Mouse (Mus musculus) gastrocnemius, postnatal 36 days (tissue): ENCODE data around the gene Cfap126. TPM values are rescaled to one million over a fixed set of nuclear protein-coding genes. Genes with fewer than 3 reads are reported as not detected.

ENCODE experiments used
- DNase-seq, 2 experiments: peaks; one replicate each; pipeline ENCODE4 v3.0.0; 2022
- intact Hi-C: fragments of 180-260 bp; cut with DNase I; formaldehyde crosslinking; loops from one replicate; pipeline ENCODE4 v1.15.1; 2025
- microRNA-seq, 2 experiments: library from miRNA; unstranded; fragments of <30 nt; microRNA quantifications; one replicate each; pipeline ENCODE4 v1.2.0; 2021
- total RNA-seq, 2 experiments: library from RNA; stranded (reverse); gene quantifications; 2 replicates each; pipeline ENCODE4 v1.2.3; 2021

Cfap126 gene
- total RNA-seq, 2 experiments from 2014 or later = 0.54 to 0.91 TPM

DNA sequence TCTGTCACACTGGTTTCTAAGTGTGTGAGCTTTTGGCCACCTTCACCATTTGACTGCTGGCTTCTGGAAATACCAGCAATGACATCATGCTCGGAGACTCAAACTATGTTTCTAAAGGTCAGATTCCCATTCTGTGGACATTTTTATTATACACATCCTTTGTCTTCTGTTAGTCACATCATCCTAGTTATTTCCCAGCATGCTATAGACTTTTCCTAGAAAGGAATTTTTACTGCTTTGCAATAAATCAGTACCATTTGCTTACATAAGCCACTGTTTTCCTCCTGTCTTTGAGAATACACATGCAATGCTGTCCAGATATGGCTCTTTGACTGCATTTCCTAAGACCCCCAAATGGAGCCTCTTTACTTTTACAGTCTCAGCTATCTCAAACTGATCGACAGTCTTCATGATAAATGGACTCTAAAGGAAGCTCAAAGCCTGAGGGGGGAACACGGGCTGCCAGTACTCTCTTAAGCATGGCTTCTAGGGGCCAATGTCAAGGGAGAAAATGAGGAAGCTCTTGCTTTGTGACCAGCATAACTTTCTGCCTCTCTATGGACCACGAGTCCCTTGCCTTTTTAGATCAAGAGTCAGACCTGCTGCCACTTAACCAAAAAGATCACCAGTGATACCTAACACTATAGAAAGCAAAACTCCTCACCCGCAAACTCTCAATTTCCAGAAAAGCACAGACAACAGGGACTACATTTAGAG, 52.1 kb downstream of the Cfap126 start:
- no peak for DNase-seq
- intact Hi-C loops = loop anchor here (2.0 kb wide), 1 partner anchor 55 kb away; no protein-coding TSS in a partner anchor

- no peak for DNase-seq
- intact Hi-C loops = no loop called here
Observed at GRCm38 (mm10) chr1:171168906-171169305, 55.2 kb downstream of the Cfap126 start.

DNA sequence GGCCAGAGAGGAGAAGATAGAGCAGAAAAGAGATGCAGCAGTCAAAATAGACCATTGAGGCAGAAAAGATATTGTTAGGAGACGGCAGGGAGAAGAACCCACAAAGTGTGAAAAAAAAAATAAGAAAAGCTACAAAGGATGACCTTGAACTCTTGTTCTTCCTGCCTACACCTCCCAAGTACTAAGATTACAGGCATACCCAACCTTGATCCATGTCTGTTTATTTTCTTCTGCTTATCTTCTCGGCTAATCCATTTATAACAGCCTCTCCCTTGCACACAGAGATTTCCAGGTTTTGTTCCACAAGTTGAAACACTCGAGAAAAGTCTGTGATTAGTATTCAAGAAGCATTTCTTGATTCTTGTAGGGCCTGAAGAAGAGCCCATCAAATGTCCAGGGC, 56.2 kb downstream of the Cfap126 start:
- no peak for DNase-seq
- intact Hi-C loops = no loop called here

DNA sequence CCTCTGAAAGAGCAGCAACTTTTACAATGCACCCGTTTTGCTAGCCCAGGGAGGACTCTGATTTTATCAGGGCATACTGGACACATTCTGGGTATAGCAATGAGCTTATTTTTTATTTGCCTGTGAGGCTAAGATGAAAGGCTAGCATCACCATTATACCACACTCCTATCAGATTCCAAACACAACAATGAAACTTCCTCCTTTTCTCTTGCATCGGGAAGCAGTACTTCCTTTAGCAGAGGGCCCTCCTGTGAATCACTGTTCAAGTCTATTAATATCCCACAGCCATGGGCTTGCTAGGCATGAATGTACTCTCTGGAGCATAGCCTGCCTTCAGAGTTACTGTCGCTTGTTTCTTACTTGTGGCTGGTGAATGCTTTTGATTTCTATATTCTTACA, 57.4 kb downstream of the Cfap126 start:
- no peak for DNase-seq
- intact Hi-C loops = no loop called here

GRCm38 (mm10) chr1:171172779-171173178, 59.1 kb downstream of the Cfap126 start:
- no peak for DNase-seq
- intact Hi-C loops = no loop called here

Small RNA genes lying within 50 kb of the gene (microRNA-seq; reads per million reads assigned to microRNA genes)
- gene Gm27552 (0 reads per million in 2 experiments), gene Gm27844 (0 reads per million in 2 experiments), gene Mir6546 (0 reads per million in 2 experiments)

Other genes starting within 250 kb of the Cfap126 start
- gene Atf6, start 246.1 kb upstream of the Cfap126 start, total RNA-seq = 10 to 100 TPM; 16.3 to 18.2 TPM
- gene Gm26620, start 228.9 kb upstream of the Cfap126 start, total RNA-seq = under 1 TPM in 1 of 2 experiments, not detected in 1; 0.54 TPM
- 1 to 10 TPM; 3.6 to 4.1 TPM for gene Dusp12, start 228.4 kb upstream of the Cfap126 start, total RNA-seq
- not detected for gene Fcrlb, start 201.0 kb upstream of the Cfap126 start, total RNA-seq
- under 1 TPM in 1 of 2 experiments, not detected in 1; 0.20 TPM for gene Fcrla, start 186.3 kb upstream of the Cfap126 start, total RNA-seq
- gene Fcgr2b, start 137.4 kb upstream of the Cfap126 start, total RNA-seq = 1 to 10 TPM; 2.2 to 2.4 TPM
- gene Fcgr4, start 95.0 kb upstream of the Cfap126 start, total RNA-seq = not detected
- 1 to 10 TPM; 2.6 to 4.6 TPM for gene Fcgr3, start 49.0 kb upstream of the Cfap126 start, total RNA-seq
- gene Sdhc, start 36.7 kb downstream of the Cfap126 start, total RNA-seq = 100 to 1,000 TPM; 691 to 738 TPM
- 100 to 1,000 TPM in 1 of 2 experiments, 10 to 100 TPM in 1; 33.1 to 105 TPM for gene Mpz, start 36.8 kb downstream of the Cfap126 start, total RNA-seq
- 10 to 100 TPM; 48.8 to 49.5 TPM for gene Pcp4l1, start 82.3 kb downstream of the Cfap126 start, total RNA-seq
- gene Nr1i3, start 100.1 kb downstream of the Cfap126 start, total RNA-seq = not detected
- gene Tomm40l, start 108.6 kb downstream of the Cfap126 start, total RNA-seq = 10 to 100 TPM; 52.0 to 54.8 TPM
- 1 to 10 TPM in 1 of 2 experiments, not detected in 1; 1.7 TPM for gene Apoa2, start 111.1 kb downstream of the Cfap126 start, total RNA-seq
- gene Fcer1g, start 120.4 kb downstream of the Cfap126 start, total RNA-seq = 1 to 10 TPM; 2.5 to 4.9 TPM
- gene Adamts4, start 136.5 kb downstream of the Cfap126 start, total RNA-seq = under 1 TPM; 0.28 to 0.54 TPM
- 100 to 1,000 TPM; 874 to 989 TPM for gene Ndufs2, start 137.5 kb downstream of the Cfap126 start, total RNA-seq
- 10 to 100 TPM in 1 of 2 experiments, 1 to 10 TPM in 1; 9.6 to 10.5 TPM for gene B4galt3, start 156.4 kb downstream of the Cfap126 start, total RNA-seq
- 1 to 10 TPM; 8.7 TPM for gene Ppox, start 167.3 kb downstream of the Cfap126 start, total RNA-seq
- gene Usp21, start 174.1 kb downstream of the Cfap126 start, total RNA-seq = 10 to 100 TPM; 13.5 to 13.8 TPM
- gene Ufc1, start 181.1 kb downstream of the Cfap126 start, total RNA-seq = 10 to 100 TPM; 80.9 to 82.2 TPM
- gene Dedd, start 215.2 kb downstream of the Cfap126 start, total RNA-seq = 10 to 100 TPM; 26.6 to 31.1 TPM
- 10 to 100 TPM; 23.2 to 23.9 TPM for gene Nit1, start 231.7 kb downstream of the Cfap126 start, total RNA-seq
- gene Pfdn2, start 231.8 kb downstream of the Cfap126 start, total RNA-seq = 10 to 100 TPM; 85.7 to 91.7 TPM
- not detected for gene Klhdc9, start 246.9 kb downstream of the Cfap126 start, total RNA-seq